Mouse (Mus musculus) lung, postnatal 0 days (tissue): Measurements from ENCODE around the gene Them4. TPM values are rescaled to one million over a fixed set of nuclear protein-coding genes. Genes with fewer than 3 reads are reported as not detected.

Source experiments
- ATAC-seq: fragments of 200-750 bp; cut with Nextera tagmentation; 2 replicates; pipeline ENCODE4 v1.8.0; 2017; ENCODE audit warnings: moderate library complexity
- DNase-seq: peaks from one replicate; pipeline ENCODE4 v3.0.0-alpha.2; 2016; ENCODE audit warnings: low spot score
- H3K27ac ChIP-seq: fragments of 300-500 bp; sonication (generic); 2 replicates; pipeline ENCODE4 v1.5.1; 2014; ENCODE audit warnings: antibody characterized with exemption, mild to moderate bottlenecking, low read length, mixed read lengths
- H3K27me3 ChIP-seq: fragments of 300-500 bp; sonication (generic); replicated peaks from 2 replicates; pipeline ENCODE4 v1.6.1; 2014; ENCODE audit warnings: low read length, mixed read lengths; ENCODE audit not compliant: insufficient read depth
- H3K36me3 ChIP-seq: fragments of 300-500 bp; sonication (generic); 2 replicates; pipeline ENCODE4 v1.6.1; 2014; ENCODE audit warnings: low read length, mixed read lengths; ENCODE audit not compliant: insufficient read depth
- H3K4me1 ChIP-seq: fragments of 300-500 bp; sonication (generic); 2 replicates; pipeline ENCODE4 v1.6.1; 2014; ENCODE audit warnings: antibody characterized with exemption, low read depth, low read length, mixed read lengths; ENCODE audit not compliant: insufficient read depth
- H3K4me2 ChIP-seq: fragments of 300-500 bp; sonication (generic); replicated peaks from 2 replicates; pipeline ENCODE4 v1.6.1; 2014; ENCODE audit warnings: low read depth, mild to moderate bottlenecking, low read length, moderate library complexity, mixed read lengths
- H3K4me3 ChIP-seq: fragments of 300-500 bp; sonication (generic); 2 replicates; pipeline ENCODE4 v1.5.1; 2014; ENCODE audit warnings: low read depth, low read length
- H3K9ac ChIP-seq: fragments of 300-500 bp; sonication (generic); replicated peaks from 2 replicates; pipeline ENCODE4 v1.6.1; 2014; ENCODE audit warnings: low read depth, mild to moderate bottlenecking
- H3K9me3 ChIP-seq: fragments of 300-500 bp; sonication (generic); 2 replicates; pipeline ENCODE4 v1.6.1; 2016; ENCODE audit warnings: low read length, mixed read lengths
- CTCF ChIP-seq: IDR thresholded peaks from 2 replicates; pipeline ENCODE4 v1.5.1; 2016; ENCODE audit warnings: antibody characterized with exemption, mild to moderate bottlenecking
- EP300 ChIP-seq: IDR thresholded peaks from 2 replicates; pipeline ENCODE4 v1.6.1; 2016; ENCODE audit warnings: antibody characterized with exemption, mild to moderate bottlenecking, control low read depth
- WGBS: fragments of 180-500 bp; shearing (Covaris S2); extraction: QIAGEN DNeasy Blood & Tissue Kit; methylation state at CpG from one replicate; pipeline ENCODE4 v1.1.7; 2014; 5-methylcytosine and 5-hydroxymethylcytosine counted together
- polyA plus RNA-seq: library from polyadenylated mRNA; unstranded; fragments of >200 nt; fragmentation: Nextera tagmentation; extraction: Ambion mirVana; gene quantifications from 2 replicates; pipeline ENCODE4 v1.2.1, GENCODE M21; 2015

The Them4 gene
- polyA plus RNA-seq, 1 experiment from 2014 or later, result 7.7 TPM

- Histone ChIP-seq H3K9ac (no peak overlapping the region), H3K4me3 (no peak overlapping the region), H3K27me3 (no peaks in the 10 kb centered on the region), H3K9me3 (no peaks in the 10 kb centered on the region), H3K27ac (no peak overlapping the region), H3K4me1 (no peaks in the 10 kb centered on the region), H3K4me2 (no peak overlapping the region), H3K36me3 (no peaks in the 10 kb centered on the region)
- ATAC-seq (no peak), DNase-seq (no peak)
- 64% methylated on average over 5 of the region's 5 CpGs for WGBS
- TF ChIP-seq CTCF (no peak), EP300 (no peak)
Measured at GRCm38 (mm10) chr3:94375861-94376260, 66.0 kb downstream of the Them4 start.

- Histone ChIP-seq H3K4me1 (no peaks in the 10 kb centered on the region), H3K9ac (no peak overlapping the region), H3K4me3 (no peak overlapping the region), H3K4me2 (no peak overlapping the region), H3K9me3 (no peaks in the 10 kb centered on the region), H3K27ac (no peak overlapping the region), H3K36me3 (no peaks in the 10 kb centered on the region), H3K27me3 (no peaks in the 10 kb centered on the region)
- DNase-seq (no peak), ATAC-seq (no peak)
- TF ChIP-seq EP300, result no peak
- TF ChIP-seq CTCF, result no peak
- 14% methylated on average over 13 of the region's 13 CpGs for WGBS
Measured at GRCm38 (mm10) chr3:94377028-94377923, 67.4 kb downstream of the Them4 start.

GRCm38 (mm10) chr3:94379831-94380510 lies 70.1 kb downstream of the Them4 start:
- no peaks in the 10 kb centered on the region for H3K4me1 ChIP-seq
- no peaks in the 10 kb centered on the region for H3K36me3 ChIP-seq
- ATAC-seq (no peak), DNase-seq (no peak)
- no peak overlapping the region for H3K27ac ChIP-seq
- no peak overlapping the region for H3K9ac ChIP-seq
- TF ChIP-seq CTCF, result no peak
- TF ChIP-seq EP300, result no peak
- no peak overlapping the region for H3K4me2 ChIP-seq
- H3K4me3 ChIP-seq, result no peak overlapping the region
- H3K9me3 ChIP-seq, result no peaks in the 10 kb centered on the region
- 23% methylated on average over 9 of the region's 9 CpGs for WGBS
- H3K27me3 ChIP-seq, result no peaks in the 10 kb centered on the region

Other genes with a start within 250 kb of the Them4 start
- gene Gm10697, start 237.4 kb upstream of the Them4 start, polyA plus RNA-seq, result not detected in 2 replicates
- not detected in 2 replicates for gene Gm10696, start 131.9 kb upstream of the Them4 start, polyA plus RNA-seq
- not detected in 2 replicates for gene Gm5286, start 113.4 kb upstream of the Them4 start, polyA plus RNA-seq
- gene Gm4778, start 46.1 kb upstream of the Them4 start, polyA plus RNA-seq, result not detected in 2 replicates
- 2.9 and 3.2 TPM in 2 replicates for gene Them5, start 32.0 kb downstream of the Them4 start, polyA plus RNA-seq
- gene C2cd4d, start 52.3 kb downstream of the Them4 start, polyA plus RNA-seq, result 0.29 and 0.76 TPM in 2 replicates
- gene Rorc, start 62.7 kb downstream of the Them4 start, polyA plus RNA-seq, result 5.6 and 7.4 TPM in 2 replicates
- 0.26 and 0.42 TPM in 2 replicates for gene Lingo4, start 88.4 kb downstream of the Them4 start, polyA plus RNA-seq
- 2.1 and 4.7 TPM in 2 replicates for gene Tdrkh, start 103.2 kb downstream of the Them4 start, polyA plus RNA-seq
- gene Mrpl9, start 133.2 kb downstream of the Them4 start, polyA plus RNA-seq, result 39.2 and 39.7 TPM in 2 replicates
- gene Oaz3, start 133.8 kb downstream of the Them4 start, polyA plus RNA-seq, result 0.25 and 0.30 TPM in 2 replicates
- gene Celf3, start 168.2 kb downstream of the Them4 start, polyA plus RNA-seq, result 0.80 and 1.2 TPM in 2 replicates
- gene Riiad1, start 170.3 kb downstream of the Them4 start, polyA plus RNA-seq, result 28.7 and 32.9 TPM in 2 replicates